Mouse (Mus musculus) left cerebral cortex, postnatal 25 days (tissue): ENCODE measurements around the gene Parp9. TPM values are rescaled to one million over a fixed set of nuclear protein-coding genes. Genes with fewer than 3 reads are reported as not detected.
"Not testable (repeated sequence)": the region's sequence is repeated elsewhere in the genome, so short reads cannot be mapped to it uniquely, and the experiment has no call there.

ENCODE experiments used
- DNase-seq, 2 experiments: peaks; one replicate each; pipeline ENCODE4 v3.0.0; 2022; ENCODE audit warnings: low spot score in 2 of 2, mixed read lengths in 1 of 2
- intact Hi-C: fragments of 180-260 bp; cut with DNase I; formaldehyde crosslinking; loops from one replicate; pipeline ENCODE4 v1.15.1; 2025
- total RNA-seq, 2 experiments: library from RNA; stranded (reverse); gene quantifications; 2 replicates each; pipeline ENCODE4 v1.2.3; 2021

The Parp9 gene
- total RNA-seq, 2 experiments from 2014 or later = 2.6 TPM

GRCm38 (mm10) chr16:35982902-35983516 lies 44.7 kb downstream of the Parp9 start:
- intact Hi-C loops = loop anchor here (2.0 kb wide), 2 partner anchors 58 to 88 kb away; partner anchors contain the start of genes Ccdc58, Fam162a and Wdr5b
- peak; percentile 94 to 95 for DNase-seq

- peak; percentile 69 to 89 for DNase-seq
- intact Hi-C loops = loop anchor here (2.0 kb wide), 2 partner anchors 57 to 87 kb away; partner anchors contain the start of genes Ccdc58, Fam162a and Wdr5b
Measured at GRCm38 (mm10) chr16:35983517-35984101, 45.3 kb downstream of the Parp9 start.

DNA sequence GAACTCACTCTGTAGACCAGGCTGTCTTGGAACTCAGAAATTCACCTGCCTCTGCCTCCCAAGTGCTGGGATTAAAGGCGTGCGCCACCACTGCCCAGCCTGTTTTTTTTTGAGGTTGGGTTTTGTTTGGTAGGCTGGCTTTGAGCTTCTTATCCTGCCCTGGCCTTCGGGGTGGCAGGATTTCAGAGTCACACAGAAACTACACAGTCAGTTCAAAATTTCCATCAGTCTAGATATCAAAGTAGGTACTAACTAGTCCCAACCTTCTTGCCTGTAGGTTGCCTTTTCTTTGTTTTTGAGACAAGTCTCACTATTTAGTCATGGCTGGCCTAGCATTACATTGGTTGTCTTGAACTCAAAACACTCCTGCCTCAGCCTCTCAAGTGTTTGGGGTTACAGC lies 46.2 kb downstream of the Parp9 start:
- no peak for DNase-seq
- intact Hi-C loops = no loop called here

GRCm38 (mm10) chr16:35987930-35988329 lies 49.7 kb downstream of the Parp9 start:
- intact Hi-C loops = no loop called here
- no peak for DNase-seq

- DNase-seq = no peak
- intact Hi-C loops = no loop called here
Measured at GRCm38 (mm10) chr16:35992391-35992790, 54.1 kb downstream of the Parp9 start.

GRCm38 (mm10) chr16:35993316-35993715 lies 55.0 kb downstream of the Parp9 start:
- intact Hi-C loops = no loop called here
- peak in 1 of 2 experiments; percentile 60 for DNase-seq

GRCm38 (mm10) chr16:35998852-35999251 lies 60.6 kb downstream of the Parp9 start:
- intact Hi-C loops, DNase-seq: not testable (repeated sequence)

GRCm38 (mm10) chr16:36008396-36008795 lies 70.1 kb downstream of the Parp9 start:
- no peak for DNase-seq
- intact Hi-C loops = no loop called here

- DNase-seq = no peak
- intact Hi-C loops = no loop called here
Measured at GRCm38 (mm10) chr16:36016335-36016734, 78.1 kb downstream of the Parp9 start.

Other genes with a start within 250 kb of the Parp9 start
- gene Dirc2, start 169.1 kb upstream of the Parp9 start, total RNA-seq = 10 to 100 TPM; 67.7 to 72.7 TPM
- gene Hspbap1, start 168.1 kb upstream of the Parp9 start, total RNA-seq = 1 to 10 TPM; 6.0 to 6.1 TPM
- gene Parp14, start 66.9 kb upstream of the Parp9 start, total RNA-seq = 1 to 10 TPM; 1.1 to 1.4 TPM
- 1 to 10 TPM; 2.9 to 3.5 TPM for gene Dtx3l, start 681 bp downstream of the Parp9 start, total RNA-seq
- 100 to 1,000 TPM; 126 to 145 TPM for gene Kpna1, start 40.3 kb downstream of the Parp9 start, total RNA-seq
- 1 to 10 TPM; 4.2 to 4.8 TPM for gene Wdr5b, start 102.7 kb downstream of the Parp9 start, total RNA-seq
- 10 to 100 TPM; 70.3 to 71.3 TPM for gene Fam162a, start 133.1 kb downstream of the Parp9 start, total RNA-seq
- gene Ccdc58, start 133.2 kb downstream of the Parp9 start, total RNA-seq = 10 to 100 TPM; 14.0 to 19.8 TPM
- gene Csta1, start 192.8 kb downstream of the Parp9 start, total RNA-seq = not detected
- not detected for gene Stfa2l1, start 218.3 kb downstream of the Parp9 start, total RNA-seq
- gene Gm5483, start 245.7 kb downstream of the Parp9 start, total RNA-seq = not detected